Mouse (Mus musculus): ENCODE measurements at regions not wholly inside any gene's neighbourhood (a gene's known extent, or its start where the extent isn't known, plus 50 kb on each side); places are given as distances from the start of the nearest gene placed in this dataset.

DNA sequence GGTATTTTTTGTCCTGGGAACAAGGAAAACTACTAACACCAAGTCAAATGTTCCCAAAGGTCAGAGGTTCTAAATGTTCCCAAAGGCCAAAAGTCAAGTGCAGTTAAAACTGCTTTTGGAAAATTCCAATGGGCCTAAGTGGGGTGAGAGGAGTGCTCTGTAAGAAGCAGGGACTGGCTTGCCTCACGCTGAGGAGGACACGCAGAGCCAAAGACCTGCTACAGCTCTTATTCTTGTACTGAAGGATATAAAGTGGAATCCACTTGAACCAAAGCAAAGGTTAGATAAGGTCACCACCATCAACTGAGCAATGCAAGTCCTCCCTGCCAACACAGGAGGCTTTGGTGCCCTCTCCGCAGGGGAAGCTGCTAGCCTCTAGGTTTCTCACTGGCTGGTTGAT lies 260.3 kb upstream of the Prok2 start:
- no peaks in the 10 kb centered on the region for H3K36me3 ChIP-seq
- H3K4me1 ChIP-seq, result peaks cover 25% of the 10 kb centered on the region
- no peaks in the 10 kb centered on the region for H3K27me3 ChIP-seq (replicated peaks)
- WGBS, result 72% methylated on average over 3 of the region's 3 CpGs
- no peak overlapping the region for H3K4me3 ChIP-seq (replicated peaks)
- no peak for ATAC-seq (ENCODE audit: insufficient read depth, low FRiP score, low read depth)
- H3K27ac ChIP-seq, result no peak overlapping the region
- no peaks in the 10 kb centered on the region for H3K9me3 ChIP-seq
- H3K4me2 ChIP-seq, result no peak overlapping the region
- no peak overlapping the region for H3K9ac ChIP-seq

DNA sequence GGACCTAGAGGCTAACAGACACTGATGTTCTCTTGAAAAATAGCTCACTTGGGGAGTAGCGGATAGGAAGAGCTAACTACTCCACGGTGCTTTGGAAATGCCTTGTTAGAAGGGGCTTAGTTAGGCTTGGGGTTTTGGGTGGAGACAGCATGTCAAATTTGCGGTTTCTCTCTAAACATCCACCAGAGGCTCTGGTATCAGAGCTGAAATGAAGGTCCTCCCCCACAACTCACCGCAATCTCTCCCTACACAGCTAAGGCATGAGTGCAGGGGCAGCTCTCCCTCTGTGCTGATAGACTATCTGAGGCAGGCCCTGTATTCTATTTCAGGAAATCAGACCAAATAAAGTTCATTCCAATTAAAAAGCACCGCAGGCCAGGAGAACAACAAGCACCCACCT lies 259.1 kb upstream of the Prok2 start:
- no peak overlapping the region for H3K4me2 ChIP-seq
- no peak for ATAC-seq (ENCODE audit: insufficient read depth, low FRiP score, low read depth)
- H3K27ac ChIP-seq, result no peak overlapping the region
- H3K36me3 ChIP-seq, result no peaks in the 10 kb centered on the region
- no peak overlapping the region for H3K4me3 ChIP-seq (replicated peaks)
- H3K9me3 ChIP-seq, result no peaks in the 10 kb centered on the region
- WGBS, result 42% methylated on average over 5 of the region's 5 CpGs
- no peak overlapping the region for H3K9ac ChIP-seq
- H3K27me3 ChIP-seq (replicated peaks), result no peaks in the 10 kb centered on the region
- H3K4me1 ChIP-seq, result peaks cover 17% of the 10 kb centered on the region

DNA sequence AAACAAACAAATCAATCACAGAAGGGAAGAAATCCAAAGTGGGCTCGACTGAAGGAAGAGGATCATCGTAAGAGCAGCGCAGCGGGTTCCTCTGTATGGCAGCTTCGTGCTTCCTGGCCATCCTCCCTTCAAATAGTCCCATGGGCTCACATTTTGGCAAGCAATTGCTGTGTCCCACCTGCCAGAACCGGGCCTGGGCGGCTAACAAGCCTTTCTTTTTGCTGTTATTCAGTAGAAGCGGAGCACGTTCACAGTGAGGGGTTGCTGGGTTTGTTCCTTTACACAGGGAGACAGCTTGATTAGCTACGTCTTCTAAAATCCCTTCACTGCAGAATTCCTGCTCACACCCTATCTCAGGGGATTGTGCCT lies 258.6 kb upstream of the Prok2 start:
- H3K27ac ChIP-seq, result no peak overlapping the region
- H3K9me3 ChIP-seq, result no peaks in the 10 kb centered on the region
- H3K4me1 ChIP-seq, result peaks cover 15% of the 10 kb centered on the region
- ATAC-seq (ENCODE audit: insufficient read depth, low FRiP score, low read depth), result no peak
- H3K4me3 ChIP-seq (replicated peaks), result no peak overlapping the region
- no peaks in the 10 kb centered on the region for H3K27me3 ChIP-seq (replicated peaks)
- 30% methylated on average over 10 of the region's 10 CpGs for WGBS
- H3K4me2 ChIP-seq, result peak overlapping the region; percentile 14; the same call in 1 of the 2 replicates
- H3K36me3 ChIP-seq, result no peaks in the 10 kb centered on the region
- H3K9ac ChIP-seq, result no peak overlapping the region

DNA sequence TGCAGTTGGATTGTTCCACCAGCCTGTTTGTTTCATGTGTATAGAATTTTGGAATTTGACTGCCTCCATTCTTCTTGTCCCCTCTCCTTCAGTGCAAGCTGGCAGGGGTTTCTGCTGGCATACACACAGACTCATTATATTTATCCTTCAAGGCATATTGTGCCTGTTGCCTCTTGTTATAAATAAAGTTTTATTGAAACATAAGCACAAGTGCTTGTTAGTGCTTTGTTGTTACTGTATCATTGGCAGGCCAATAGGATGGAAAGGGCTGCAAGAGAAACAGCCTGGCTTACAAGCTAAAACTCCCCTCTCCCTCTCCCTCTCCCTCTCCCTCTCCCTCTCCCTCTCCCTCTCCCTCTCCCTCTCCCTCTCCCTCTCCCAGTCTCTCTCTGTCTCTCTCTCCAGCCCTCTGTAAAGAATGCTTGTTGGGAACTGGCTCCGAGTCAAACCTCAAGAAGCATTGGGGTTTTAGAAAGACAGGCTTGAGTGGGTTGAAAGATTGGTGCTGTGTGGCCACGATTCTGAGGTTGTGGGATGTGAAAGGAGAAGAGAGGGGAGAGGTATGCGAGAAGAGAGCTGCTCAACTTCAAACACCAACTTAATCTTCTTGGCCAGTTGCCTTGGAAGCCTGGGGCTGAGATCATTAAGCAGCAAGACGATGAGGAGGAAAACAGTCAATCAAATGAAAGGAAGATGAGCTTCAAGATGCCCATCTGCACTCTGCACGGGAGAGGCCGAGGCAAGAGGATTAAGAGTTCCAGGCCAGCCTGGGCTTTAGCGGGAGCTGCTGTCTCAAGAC lies 258.1 kb upstream of the Prok2 start:
- ATAC-seq (ENCODE audit: insufficient read depth, low FRiP score, low read depth), result no peak
- peak overlapping the region; percentile 14; the same call in 1 of the 2 replicates for H3K4me2 ChIP-seq
- peaks cover 15% of the 10 kb centered on the region for H3K4me1 ChIP-seq
- WGBS, result 14% methylated on average over 7 of the region's 7 CpGs
- no peak overlapping the region for H3K4me3 ChIP-seq (replicated peaks)
- H3K27ac ChIP-seq, result no peak overlapping the region
- no peak overlapping the region for H3K9ac ChIP-seq
- H3K9me3 ChIP-seq, result no peaks in the 10 kb centered on the region
- no peaks in the 10 kb centered on the region for H3K27me3 ChIP-seq (replicated peaks)
- H3K36me3 ChIP-seq, result no peaks in the 10 kb centered on the region

DNA sequence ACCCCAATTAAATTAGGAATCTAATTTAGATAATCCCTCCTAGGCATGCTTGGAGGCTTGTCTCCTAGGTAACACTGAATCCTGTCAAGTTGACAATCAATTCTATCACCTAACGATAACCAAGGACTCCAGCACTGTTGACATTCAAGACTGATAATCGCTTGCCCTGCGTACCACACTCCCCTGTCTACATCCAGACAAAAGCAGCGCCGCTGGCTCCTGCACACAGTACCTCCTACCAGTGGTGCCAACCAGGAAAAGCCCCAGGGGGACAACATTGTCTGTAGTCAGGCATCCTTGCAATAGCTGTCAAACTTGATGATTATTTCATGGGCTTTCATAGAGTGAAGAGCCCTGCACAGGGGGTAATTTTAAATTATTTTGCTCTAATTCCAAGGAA lies 253.4 kb upstream of the Prok2 start:
- ATAC-seq (ENCODE audit: insufficient read depth, low FRiP score, low read depth), result no peak
- Histone ChIP-seq H3K9me3 (no peaks in the 10 kb centered on the region), H3K27ac (no peak overlapping the region), H3K27me3 (replicated peaks) (no peaks in the 10 kb centered on the region), H3K9ac (no peak overlapping the region), H3K4me3 (replicated peaks) (no peak overlapping the region), H3K4me2 (no peak overlapping the region), H3K4me1 (0 out of 2 replicates have a peak, but pooled peaks cover 3% of the 10 kb centered on the region), H3K36me3 (no peaks in the 10 kb centered on the region)
- WGBS, result 48% methylated on average over 5 of the region's 5 CpGs

DNA sequence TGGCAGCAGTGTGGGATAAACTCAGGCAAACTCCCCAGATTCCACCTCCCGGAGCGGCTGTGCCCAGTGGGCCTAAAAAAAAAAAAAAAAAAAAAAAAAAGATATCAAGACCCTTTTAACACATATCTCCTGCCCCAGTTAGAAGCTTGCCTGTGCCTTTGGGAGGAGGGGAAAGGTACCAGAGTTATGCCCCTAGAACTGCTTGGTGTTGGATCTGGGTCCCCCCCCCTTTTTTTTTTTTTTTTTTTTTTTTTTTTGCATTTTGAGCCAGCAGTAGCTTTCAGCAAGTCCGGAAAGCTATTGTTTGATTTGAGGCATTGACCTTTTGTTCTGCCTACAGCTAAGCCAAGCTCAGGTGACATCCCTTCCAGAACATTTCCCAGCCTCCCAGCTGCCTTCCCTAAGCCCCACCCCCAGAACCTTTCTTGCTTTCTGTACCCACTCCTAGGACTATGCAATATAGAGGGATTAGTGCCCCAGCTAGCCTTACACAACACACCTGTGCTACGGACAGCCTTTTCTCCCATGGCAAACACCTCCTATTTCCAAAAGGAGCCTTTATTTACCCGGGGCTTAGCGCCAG lies 252.1 kb upstream of the Prok2 start:
- WGBS, result 57% methylated on average over 6 of the region's 6 CpGs
- H3K4me1 ChIP-seq, result no peaks in the 10 kb centered on the region
- no peaks in the 10 kb centered on the region for H3K9me3 ChIP-seq
- H3K9ac ChIP-seq, result no peak overlapping the region
- no peak overlapping the region for H3K4me3 ChIP-seq (replicated peaks)
- H3K36me3 ChIP-seq, result no peaks in the 10 kb centered on the region
- no peak for ATAC-seq (ENCODE audit: insufficient read depth, low FRiP score, low read depth)
- no peak overlapping the region for H3K4me2 ChIP-seq
- no peak overlapping the region for H3K27ac ChIP-seq
- no peaks in the 10 kb centered on the region for H3K27me3 ChIP-seq (replicated peaks)

DNA sequence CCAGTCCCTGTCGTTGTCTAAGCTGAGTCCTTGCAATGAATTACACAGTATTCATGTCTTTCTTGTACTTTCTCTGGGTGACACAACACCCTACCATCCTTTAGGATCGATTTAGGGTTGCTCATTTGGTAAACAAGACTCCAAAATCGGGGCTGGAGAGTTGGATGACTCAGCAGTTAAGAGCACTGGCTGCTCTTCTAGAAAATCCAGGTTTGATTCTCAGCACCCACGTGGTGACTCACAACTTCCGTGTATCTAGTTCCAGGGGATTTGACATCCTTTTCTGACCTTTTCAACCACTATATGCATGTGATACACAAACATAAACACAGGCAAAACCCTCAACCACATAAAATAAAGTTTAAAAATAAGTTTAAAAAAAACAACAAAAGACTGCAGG lies 250.0 kb upstream of the Prok2 start:
- no peak for ATAC-seq (ENCODE audit: insufficient read depth, low FRiP score, low read depth)
- no peaks in the 10 kb centered on the region for H3K36me3 ChIP-seq
- no peak overlapping the region for H3K4me3 ChIP-seq (replicated peaks)
- H3K4me1 ChIP-seq, result peaks cover 3% of the 10 kb centered on the region; the same call in 1 of the 2 replicates
- no peaks in the 10 kb centered on the region for H3K9me3 ChIP-seq
- no peak overlapping the region for H3K27ac ChIP-seq
- no peak overlapping the region for H3K9ac ChIP-seq
- WGBS, result 56% methylated on average over 5 of the region's 5 CpGs
- H3K4me2 ChIP-seq, result no peak overlapping the region
- no peaks in the 10 kb centered on the region for H3K27me3 ChIP-seq (replicated peaks)

DNA sequence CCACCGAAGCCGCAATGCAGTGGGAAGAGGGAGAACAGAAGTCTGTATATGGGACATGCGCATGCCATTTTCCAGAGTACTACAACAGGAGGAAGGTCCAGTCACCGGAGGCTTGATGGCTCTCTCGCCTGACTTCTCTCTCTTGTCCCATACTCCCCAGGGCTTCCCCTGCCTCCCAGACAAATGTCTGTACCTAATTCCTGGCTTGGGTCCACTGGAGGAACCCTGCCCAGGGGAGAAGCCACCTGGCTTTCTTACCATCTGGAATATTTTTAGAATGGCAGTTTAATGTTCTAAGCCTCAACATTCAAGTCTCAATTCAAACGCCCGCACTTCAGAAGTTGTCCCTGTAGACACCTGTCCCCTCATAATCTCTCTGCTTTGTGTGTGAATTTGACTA lies 249.3 kb upstream of the Prok2 start:
- Histone ChIP-seq H3K4me3 (replicated peaks) (no peak overlapping the region), H3K36me3 (no peaks in the 10 kb centered on the region), H3K9me3 (no peaks in the 10 kb centered on the region), H3K4me1 (peaks cover 3% of the 10 kb centered on the region; the same call in 1 of the 2 replicates), H3K27me3 (replicated peaks) (no peaks in the 10 kb centered on the region), H3K27ac (no peak overlapping the region), H3K9ac (no peak overlapping the region), H3K4me2 (no peak overlapping the region)
- no peak for ATAC-seq (ENCODE audit: insufficient read depth, low FRiP score, low read depth)
- WGBS, result 84% methylated on average over 7 of the region's 7 CpGs

DNA sequence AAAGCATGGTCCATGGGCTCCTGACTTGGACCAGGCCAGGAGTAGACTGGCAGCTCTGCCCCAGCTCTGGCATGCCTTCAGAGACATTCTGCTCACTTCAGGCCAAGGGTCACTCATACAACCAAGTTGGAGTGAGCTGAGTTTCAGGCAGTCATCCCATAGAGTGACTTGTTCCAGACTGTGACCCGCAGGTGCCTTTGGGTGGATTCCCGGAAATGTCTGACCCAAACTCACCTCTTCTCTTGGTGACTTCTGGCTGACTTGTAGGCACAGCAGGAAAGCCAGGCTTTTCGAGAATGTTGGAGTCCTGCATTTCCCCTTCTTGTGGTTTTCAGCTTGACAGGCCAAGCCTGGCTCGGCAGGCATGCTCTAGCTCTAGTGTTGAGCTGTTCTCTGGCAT lies 248.3 kb upstream of the Prok2 start:
- Histone ChIP-seq H3K27me3 (replicated peaks) (no peaks in the 10 kb centered on the region), H3K9me3 (no peaks in the 10 kb centered on the region), H3K36me3 (no peaks in the 10 kb centered on the region), H3K9ac (no peak overlapping the region), H3K4me1 (peaks cover 3% of the 10 kb centered on the region; the same call in 1 of the 2 replicates), H3K4me3 (replicated peaks) (no peak overlapping the region), H3K27ac (no peak overlapping the region), H3K4me2 (no peak overlapping the region)
- 74% methylated on average over 4 of the region's 4 CpGs for WGBS
- ATAC-seq (ENCODE audit: insufficient read depth, low FRiP score, low read depth), result no peak

DNA sequence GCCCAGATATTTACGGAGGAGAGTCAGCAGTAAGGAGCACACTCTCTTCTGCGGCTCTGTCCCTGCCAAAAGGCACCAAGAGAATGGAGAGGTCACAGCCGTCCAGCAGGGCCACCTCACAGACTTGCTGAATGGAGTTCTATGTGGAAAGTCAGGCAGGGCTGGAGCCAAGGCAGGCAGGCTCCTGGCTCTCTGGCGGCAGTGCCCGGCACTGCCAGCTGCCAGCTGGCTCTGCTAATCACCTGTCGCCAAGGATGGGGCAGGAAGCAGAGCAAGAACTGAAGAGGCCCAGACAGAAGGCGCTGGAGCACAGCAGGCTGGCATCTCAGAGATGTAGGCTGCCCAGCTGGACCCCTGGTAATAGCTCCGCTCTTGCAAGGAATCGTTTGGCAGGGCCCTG lies 245.2 kb upstream of the Prok2 start:
- Histone ChIP-seq H3K9ac (no peak overlapping the region), H3K27me3 (replicated peaks) (no peaks in the 10 kb centered on the region), H3K27ac (no peak overlapping the region), H3K9me3 (no peaks in the 10 kb centered on the region), H3K4me1 (peaks cover 18% of the 10 kb centered on the region), H3K36me3 (no peaks in the 10 kb centered on the region), H3K4me3 (replicated peaks) (no peak overlapping the region), H3K4me2 (no peak overlapping the region)
- 48% methylated on average over 9 of the region's 9 CpGs for WGBS
- ATAC-seq (ENCODE audit: insufficient read depth, low FRiP score, low read depth), result no peak

DNA sequence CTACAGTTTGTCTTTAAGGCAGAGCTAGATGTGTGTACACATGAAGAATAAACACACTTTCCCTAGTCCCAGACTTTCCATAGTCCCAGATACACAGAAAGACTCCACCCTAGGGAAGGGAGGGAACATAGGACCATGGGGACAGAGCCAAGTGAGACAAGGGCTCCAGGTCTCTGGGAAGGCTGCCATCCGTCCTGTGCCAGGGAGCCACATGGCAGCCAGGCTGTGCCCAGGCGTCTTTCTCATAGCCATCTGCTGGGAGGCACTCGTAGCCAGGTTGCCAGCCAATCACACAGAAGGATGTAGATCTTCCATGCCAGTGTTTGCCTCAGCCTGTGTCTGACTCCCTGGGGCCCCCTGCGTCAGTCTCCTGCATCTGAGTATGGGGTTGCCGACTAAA lies 242.7 kb upstream of the Prok2 start:
- no peak overlapping the region for H3K4me2 ChIP-seq
- H3K9me3 ChIP-seq, result no peaks in the 10 kb centered on the region
- H3K9ac ChIP-seq, result no peak overlapping the region
- H3K27ac ChIP-seq, result peak overlapping the region; percentile 28; the same call in 1 of the 2 replicates
- H3K27me3 ChIP-seq (replicated peaks), result no peaks in the 10 kb centered on the region
- WGBS, result 61% methylated on average over 5 of the region's 5 CpGs
- H3K4me3 ChIP-seq (replicated peaks), result no peak overlapping the region
- H3K36me3 ChIP-seq, result no peaks in the 10 kb centered on the region
- peak; percentile 74 for ATAC-seq (ENCODE audit: insufficient read depth, low FRiP score, low read depth)
- peaks cover 18% of the 10 kb centered on the region for H3K4me1 ChIP-seq

DNA sequence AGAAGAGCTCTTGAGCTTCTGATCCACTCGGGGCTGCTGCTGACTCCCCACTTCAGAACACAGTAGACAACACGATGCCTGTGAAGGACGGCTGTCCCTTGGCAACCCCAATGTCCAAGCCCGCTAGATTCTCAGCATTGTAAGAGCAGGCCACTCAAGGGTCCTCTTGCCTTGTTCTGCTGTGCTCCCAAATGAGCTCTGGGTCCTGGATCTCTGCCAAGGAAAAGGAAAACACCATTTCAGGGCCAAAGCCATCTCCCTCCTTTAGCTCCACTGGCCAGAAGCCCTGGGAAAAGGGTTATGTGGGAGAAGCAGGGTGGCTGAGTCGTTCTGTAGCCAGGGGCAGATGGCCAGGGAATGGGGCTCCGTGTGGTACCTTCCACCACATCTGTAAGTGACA lies 241.3 kb upstream of the Prok2 start:
- no peaks in the 10 kb centered on the region for H3K9me3 ChIP-seq
- no peak for ATAC-seq (ENCODE audit: insufficient read depth, low FRiP score, low read depth)
- H3K9ac ChIP-seq, result no peak overlapping the region
- no peak overlapping the region for H3K4me3 ChIP-seq (replicated peaks)
- H3K4me1 ChIP-seq, result peaks cover 18% of the 10 kb centered on the region
- no peaks in the 10 kb centered on the region for H3K36me3 ChIP-seq
- no peak overlapping the region for H3K27ac ChIP-seq
- H3K4me2 ChIP-seq, result no peak overlapping the region
- WGBS, result 66% methylated on average over 6 of the region's 6 CpGs
- no peaks in the 10 kb centered on the region for H3K27me3 ChIP-seq (replicated peaks)
